ENCODE assay signal across 17 mouse cellular contexts in genomic region chr14:25711602-25712001, GRCm38 (mm10). TPM values are rescaled to one million over a fixed set of nuclear protein-coding genes. Genes with fewer than 3 reads are reported as not detected.
DNase-seq lines count a peak whose midpoint lies in the region; ATAC-seq and TF ChIP-seq lines count a peak whose summit lies in the region.
"Had no signal": no experiment of that assay in that cellular context is flagged by ENCODE, and none has a peak within 500 bp of the region (broad histone marks: within the 10 kb centered on the region; RNA-seq: fewer than 3 reads in every experiment).

No protein-coding gene starts in this region.

- DNase-seq in gastrocnemius, adult 2 months, result peak; percentile 15
- DNase-seq in gastrocnemius, postnatal 36 days, result no peak
- no peak for DNase-seq in kidney, adult 18-20 months
- no peak for DNase-seq in midbrain, embryonic 10.5 days (ENCODE audit: low spot score)
- no peak for DNase-seq in left cerebral cortex, adult 2 months (ENCODE audit: extremely low spot score in 1 of 2, low spot score in 2 of 2)
- no peak for DNase-seq in adrenal gland, adult (ENCODE audit: inconsistent age in 2 of 2, low spot score in 1 of 2)
- DNase-seq: adrenal gland, postnatal 25 days; cerebellum, postnatal 14 days; gastrocnemius, postnatal 25 days; thymus, postnatal 14 days had no signal

- intact Hi-C loops in gastrocnemius, adult 2 months (cut with DNase I), result no loop called here
- intact Hi-C loops in gastrocnemius, postnatal 36 days (cut with DNase I), result no loop called here
- intact Hi-C loops in left cerebral cortex, adult 2 months (cut with DNase I), result loop anchor here (2.0 kb wide), 1 partner anchor 89 kb away; no protein-coding TSS in a partner anchor

- H3K4me3 ChIP-seq in gastrocnemius, adult 2 months, result no peak overlapping the region
- no peak overlapping the region for H3K4me3 ChIP-seq in kidney, embryonic 15.5 days (replicated peaks)
- no peak overlapping the region for H3K4me3 ChIP-seq in midbrain, embryonic 10.5 days
- no peak overlapping the region for H3K4me3 ChIP-seq in midbrain, embryonic 16.5 days (ENCODE audit: low read depth, low read length)
- no peak overlapping the region for H3K4me3 ChIP-seq in left cerebral cortex, adult 2 months
- H3K4me3 ChIP-seq: hindbrain, embryonic 15.5 days; midbrain, embryonic 15.5 days; neural tube, embryonic 13.5 days had no signal

- H3K27ac ChIP-seq in gastrocnemius, adult 2 months, result peak overlapping the region; percentile 88; the same call in 1 of the 2 replicates
- peak overlapping the region; percentile 76 for H3K27ac ChIP-seq in kidney, embryonic 15.5 days
- peak overlapping the region; percentile 55 for H3K27ac ChIP-seq in midbrain, embryonic 10.5 days (replicated peaks)
- H3K27ac ChIP-seq in midbrain, embryonic 16.5 days (ENCODE audit: low read length), result no peak overlapping the region
- no peak overlapping the region for H3K27ac ChIP-seq in left cerebral cortex, adult 2 months
- H3K27ac ChIP-seq: hindbrain, embryonic 15.5 days; macrophage; midbrain, embryonic 15.5 days; neural tube, embryonic 13.5 days had no signal

- no peak for ATAC-seq in kidney, embryonic 15.5 days (replicated peaks; ENCODE audit: low FRiP score)
- no peak for ATAC-seq in midbrain, embryonic 16.5 days
- ATAC-seq: forebrain, embryonic 16.5 days; midbrain, embryonic 15.5 days had no signal

- no peaks in the 10 kb centered on the region for H3K9me3 ChIP-seq in kidney, embryonic 15.5 days (replicated peaks)
- no peaks in the 10 kb centered on the region for H3K9me3 ChIP-seq in midbrain, embryonic 10.5 days (replicated peaks)
- H3K9me3 ChIP-seq in midbrain, embryonic 16.5 days (replicated peaks; ENCODE audit: control insufficient read depth, low read length, poor library complexity, severe bottlenecking), result no peaks in the 10 kb centered on the region
- H3K9me3 ChIP-seq: hindbrain, embryonic 15.5 days; midbrain, embryonic 15.5 days; neural tube, embryonic 13.5 days had no signal

- H3K27me3 ChIP-seq in kidney, embryonic 15.5 days, result no peaks in the 10 kb centered on the region
- no peaks in the 10 kb centered on the region for H3K27me3 ChIP-seq in midbrain, embryonic 10.5 days (ENCODE audit: low read depth, poor library complexity, severe bottlenecking)
- no peaks in the 10 kb centered on the region for H3K27me3 ChIP-seq in midbrain, embryonic 16.5 days (ENCODE audit: control insufficient read depth, insufficient read depth, low read depth, low read length)
- H3K27me3 ChIP-seq: hindbrain, embryonic 15.5 days; midbrain, embryonic 15.5 days; neural tube, embryonic 13.5 days had no signal

- 40% methylated on average over 8 of the region's 8 CpGs for WGBS in kidney, embryonic 15.5 days
- 78% methylated on average over 8 of the region's 8 CpGs for WGBS in midbrain, embryonic 10.5 days
- 57% methylated on average over 8 of the region's 8 CpGs for WGBS in midbrain, embryonic 16.5 days

- H3K9ac ChIP-seq in kidney, embryonic 15.5 days, result no peak overlapping the region
- H3K9ac ChIP-seq in midbrain, embryonic 16.5 days (ENCODE audit: low read depth, low read length), result no peak overlapping the region
- H3K9ac ChIP-seq: hindbrain, embryonic 15.5 days; midbrain, embryonic 15.5 days; neural tube, embryonic 13.5 days had no signal

- no peak for TF ChIP-seq CTCF in gastrocnemius, adult 2 months (IDR thresholded peaks at IDR 0.05)
- no peak for TF ChIP-seq CTCF in left cerebral cortex, adult 2 months (IDR thresholded peaks at IDR 0.05)

- H3K36me3 ChIP-seq in kidney, embryonic 15.5 days, result peaks cover 5% of the 10 kb centered on the region
- H3K36me3 ChIP-seq in midbrain, embryonic 10.5 days, result no peaks in the 10 kb centered on the region
- H3K36me3 ChIP-seq in midbrain, embryonic 16.5 days (ENCODE audit: control insufficient read depth, insufficient read depth, low read length), result no peaks in the 10 kb centered on the region
- H3K36me3 ChIP-seq: hindbrain, embryonic 15.5 days; midbrain, embryonic 15.5 days; neural tube, embryonic 13.5 days had no signal

- peaks cover 62% of the 10 kb centered on the region for H3K4me1 ChIP-seq in kidney, embryonic 15.5 days
- H3K4me1 ChIP-seq in midbrain, embryonic 10.5 days, result peaks cover 49% of the 10 kb centered on the region
- H3K4me1 ChIP-seq in midbrain, embryonic 16.5 days (ENCODE audit: control insufficient read depth, insufficient read depth, low read length), result no peaks in the 10 kb centered on the region
- H3K4me1 ChIP-seq: midbrain, embryonic 15.5 days had no signal

- H3K4me2 ChIP-seq in kidney, embryonic 15.5 days, result peak overlapping the region; percentile 38
- no peak overlapping the region for H3K4me2 ChIP-seq in midbrain, embryonic 16.5 days (ENCODE audit: low read length)
- H3K4me2 ChIP-seq: hindbrain, embryonic 15.5 days; midbrain, embryonic 15.5 days; neural tube, embryonic 13.5 days had no signal

RNA-seq across cellular contexts. Expression of gene Ppif, which starts 17.6 kb away (rescaled TPM):
- 10 to 100 TPM; 26.0 to 43.4 TPM for total RNA-seq in gastrocnemius, adult 2 months (2021)
- 10 to 100 TPM; 31.8 to 36.5 TPM for total RNA-seq in gastrocnemius, postnatal 36 days (2021)
- 41.5 and 42.1 TPM in 2 replicates for polyA plus RNA-seq in kidney, embryonic 15.5 days (2015; fragmentation: Nextera tagmentation; extraction: Ambion mirVana)
- polyA plus RNA-seq in midbrain, embryonic 10.5 days (2016; fragmentation: Nextera tagmentation; extraction: Ambion mirVana), result 54.7 and 56.1 TPM in 2 replicates
- polyA plus RNA-seq in midbrain, embryonic 16.5 days (2015; fragmentation: Nextera tagmentation; extraction: Ambion mirVana), result 29.6 and 40.3 TPM in 2 replicates
- 10 to 100 TPM; 24.0 to 24.3 TPM for total RNA-seq in left cerebral cortex, adult 2 months (2021)

RNA-seq across cellular contexts. Expression of gene Zcchc24, which starts 57.2 kb away (rescaled TPM):
- 10 to 100 TPM; 40.6 to 59.3 TPM for total RNA-seq in gastrocnemius, adult 2 months (2021)
- 10 to 100 TPM; 38.4 to 49.4 TPM for total RNA-seq in gastrocnemius, postnatal 36 days (2021)
- 18.3 and 21.0 TPM in 2 replicates for polyA plus RNA-seq in kidney, embryonic 15.5 days (2015; fragmentation: Nextera tagmentation; extraction: Ambion mirVana)
- polyA plus RNA-seq in midbrain, embryonic 10.5 days (2016; fragmentation: Nextera tagmentation; extraction: Ambion mirVana), result 6.4 and 9.9 TPM in 2 replicates
- 11.0 and 12.2 TPM in 2 replicates for polyA plus RNA-seq in midbrain, embryonic 16.5 days (2015; fragmentation: Nextera tagmentation; extraction: Ambion mirVana)
- 10 to 100 TPM; 47.0 TPM for total RNA-seq in left cerebral cortex, adult 2 months (2021)

Comparison
In these comparisons a context has a peak if more than half of its experiments do, and no peak if none do; other contexts are left out.
1. H3K27ac ChIP-seq: peak in gastrocnemius, adult 2 months (single experiment), kidney, embryonic 15.5 days (single experiment) and midbrain, embryonic 10.5 days (single experiment); none in midbrain, embryonic 16.5 days (single experiment) and left cerebral cortex, adult 2 months (single experiment).